Mouse (Mus musculus) ES-Bruce4 (cell line): Measurements from ENCODE around the gene Adora1.

Experiments used
- CTCF ChIP-seq: IDR thresholded peaks from one replicate; pipeline ENCODE4 v1.8.1; 2011; ENCODE audit warnings: low read depth, low read length
- EP300 ChIP-seq: IDR thresholded peaks from 2 replicates; pipeline ENCODE4 v1.6.1; 2011; ENCODE audit warnings: low read depth, low read length; ENCODE audit not compliant: insufficient read depth
- POLR2A ChIP-seq: IDR thresholded peaks from one replicate; pipeline ENCODE4 v1.8.1; 2011; ENCODE audit warnings: low read length; ENCODE audit not compliant: insufficient read depth

DNA sequence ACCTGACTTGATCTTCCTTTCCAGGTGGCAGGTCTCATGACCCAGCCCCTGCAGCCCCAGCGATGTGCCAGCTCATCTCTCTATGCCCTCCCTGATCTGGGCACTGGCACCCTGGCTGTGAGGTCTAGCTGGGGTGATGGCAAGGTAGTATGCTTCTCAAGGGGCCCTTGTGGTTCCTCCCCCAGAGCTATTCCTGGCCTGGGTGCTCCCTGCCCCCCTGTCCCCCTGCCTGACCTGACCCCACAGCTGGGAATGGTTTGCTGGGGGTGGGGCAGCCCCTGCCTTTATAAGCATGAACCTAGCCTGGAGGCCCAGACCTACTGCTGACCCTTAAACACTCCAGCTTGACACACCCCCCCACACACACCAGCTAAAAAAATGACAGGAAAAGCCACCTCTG lies 42.1 kb downstream of the Adora1 start, which contains the start of gene Mybph:
- TF ChIP-seq CTCF (no peak), EP300 (no peak), POLR2A (no peak)
